Mouse (Mus musculus): Measurements from ENCODE around the gene Chrng.

- TF ChIP-seq POLR2A (IDR thresholded peaks at IDR 0.05; ENCODE audit: borderline replicate concordance, extremely low read depth, insufficient read depth, insufficient read length, poor library complexity, severe bottlenecking) (peak; percentile 78), CTCF (IDR thresholded peaks at IDR 0.05; ENCODE audit: borderline replicate concordance, extremely low read depth, insufficient read depth, insufficient read length) (no peak)
These were observed 9.6 kb downstream of the Chrng start, which contains the start of gene Eif4e2 for GRCm38 (mm10) chr1:87213735-87214704.
